Mouse (Mus musculus) E14TG2a.4 (cell line): ENCODE measurements around the gene Pls3.

Source experiments
- CTCF ChIP-seq: conservative IDR thresholded peaks from 2 replicates; pipeline ENCODE4 v1.5.1; 2014; ENCODE audit warnings: low read length
- NANOG ChIP-seq: IDR thresholded peaks from 2 replicates; pipeline ENCODE4 v1.6.1; 2014; ENCODE audit warnings: borderline replicate concordance, low read length, mixed read lengths
- POU5F1 ChIP-seq: IDR thresholded peaks from 2 replicates; pipeline ENCODE4 v1.6.1; 2014; ENCODE audit warnings: low read length, borderline replicate concordance

DNA sequence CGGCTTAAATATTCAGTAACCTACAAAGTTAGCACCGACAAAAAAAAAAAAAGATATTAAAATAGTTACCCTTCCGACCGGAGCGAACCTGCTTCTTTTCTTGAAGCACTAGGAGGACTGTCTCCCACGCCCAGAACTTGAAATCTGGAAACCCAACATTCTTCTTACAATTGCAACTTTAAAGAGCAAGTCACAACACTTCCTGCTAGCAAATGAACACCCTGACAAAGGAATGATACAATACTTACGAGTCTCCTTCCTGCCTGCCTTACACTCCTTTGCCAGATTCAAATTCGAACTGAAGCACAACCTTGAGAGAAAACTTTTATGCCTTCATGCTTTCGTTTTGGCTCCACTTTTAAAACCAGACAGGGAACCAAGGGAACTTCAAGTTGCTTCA, 32.1 kb downstream of the Pls3 start:
- TF ChIP-seq CTCF (no peak), NANOG (no peak), POU5F1 (no peak)
